Mouse (Mus musculus): ENCODE results near the gene Dip2c. TPM values are rescaled to one million over a fixed set of nuclear protein-coding genes. Genes with fewer than 3 reads are reported as not detected.

Dip2c gene
- polyA plus RNA-seq, 1 experiment from 2014 or later: 2.3 TPM

Other genes with a start within 250 kb of the Dip2c start
- 32.1 and 36.6 TPM in 2 replicates for gene Larp4b, start 182.6 kb upstream of the Dip2c start, polyA plus RNA-seq (2015; fragmentation: Nextera tagmentation; extraction: Ambion mirVana)